Mouse (Mus musculus) MEL (cell line): ENCODE measurements at regions not wholly inside any gene's neighbourhood (a gene's known extent, or its start where the extent isn't known, plus 50 kb on each side); places are given as distances from the start of the nearest gene placed in this dataset.

Source experiments
- CHD2 ChIP-seq: IDR thresholded peaks from 2 replicates; pipeline ENCODE4 v1.6.1; 2011; ENCODE audit warnings: low read length, improper control_type of control experiment
- CTCF ChIP-seq, 3 experiments: IDR thresholded peaks in 2 of 3; conservative IDR thresholded peaks in 1 of 3; 2 replicates each; pipeline ENCODE4 v1.5.1; 2011 to 2012; ENCODE audit warnings: low read length in 3 of 3, low read depth in 2 of 3, mild to moderate bottlenecking in 2 of 3, improper control_type of control experiment in 1 of 3, inconsistent platforms in 1 of 3, mixed read lengths in 1 of 3, moderate library complexity in 1 of 3; ENCODE audit not compliant: control insufficient read depth in 1 of 3, insufficient read depth in 1 of 3, poor library complexity in 1 of 3, severe bottlenecking in 1 of 3
- MAX ChIP-seq: IDR thresholded peaks from 2 replicates; pipeline ENCODE4 v1.6.1; 2011; ENCODE audit warnings: low read length, improper control_type of control experiment
- POLR2AphosphoS2 ChIP-seq: IDR thresholded peaks from 2 replicates; pipeline ENCODE4 v1.6.1; 2011; ENCODE audit warnings: low read length, improper control_type of control experiment
- POLR2AphosphoS5 ChIP-seq: IDR thresholded peaks from 2 replicates; pipeline ENCODE4 v1.6.1; 2012; ENCODE audit warnings: low read depth, borderline replicate concordance, mild to moderate bottlenecking, inconsistent platforms, low read length, moderate library complexity, mixed read lengths
- RAD21 ChIP-seq: IDR thresholded peaks from 2 replicates; pipeline ENCODE4 v1.6.1; 2011; ENCODE audit warnings: mild to moderate bottlenecking, low read depth, low read length, improper control_type of control experiment
- USF2 ChIP-seq, 2 experiments: IDR thresholded peaks; 2 replicates each; pipeline ENCODE4 v1.6.1; 2011 to 2012; ENCODE audit warnings: improper control_type of control experiment in 2 of 2, low read length in 2 of 2, borderline replicate concordance in 1 of 2, inconsistent platforms in 1 of 2, low read depth in 1 of 2, mild to moderate bottlenecking in 1 of 2; ENCODE audit not compliant: insufficient read depth in 1 of 2

- TF ChIP-seq CTCF (IDR thresholded peaks at IDR 0.05 in 2 of 3, conservative IDR thresholded peaks at IDR 0.05 in 1 of 3; ENCODE audit: control insufficient read depth in 1 of 3, insufficient read depth in 1 of 3, low read depth in 2 of 3, low read length in 3 of 3, poor library complexity in 1 of 3, severe bottlenecking in 1 of 3): no peak
- no peak for TF ChIP-seq USF2 (IDR thresholded peaks at IDR 0.05; ENCODE audit: borderline replicate concordance in 1 of 2, insufficient read depth in 1 of 2, low read depth in 1 of 2, low read length in 2 of 2)
- no peak for TF ChIP-seq CHD2
- no peak for TF ChIP-seq POLR2AphosphoS2
- TF ChIP-seq POLR2AphosphoS5: no peak
- no peak for TF ChIP-seq RAD21
- TF ChIP-seq MAX: no peak
These were observed 455.0 kb upstream of the Trpc7 start for GRCm38 (mm10) chr13:57350828-57351227.
